Mouse (Mus musculus) ovary, postnatal 10 days (tissue): Measurements from ENCODE around the gene Htr1d.

ENCODE experiments used
- DNase-seq: peaks from one replicate; pipeline ENCODE4 v3.0.0; 2022; ENCODE audit warnings: low spot score

Htr1d gene

DNA sequence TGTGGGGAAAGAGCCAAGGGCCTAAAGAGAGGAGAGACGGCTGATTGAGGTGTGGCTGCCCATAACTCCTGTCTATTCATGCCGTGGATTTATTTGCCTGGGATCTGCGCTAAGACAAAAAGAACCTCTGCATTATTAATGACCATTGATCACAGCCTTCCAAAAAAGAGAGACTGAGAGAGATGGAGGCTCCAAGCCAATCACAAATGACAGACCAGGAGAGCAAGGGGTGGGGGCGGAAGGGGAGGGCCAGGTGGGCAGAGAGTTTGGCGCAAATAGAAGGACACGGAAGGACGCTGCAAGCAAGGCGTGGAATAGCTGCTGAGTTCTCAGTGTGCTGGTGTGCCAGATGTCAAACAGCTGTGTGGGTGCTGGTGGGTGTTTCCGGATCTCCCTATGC lies at the start of gene Htr1d:
Htr1d (plus strand) TSS at position 301 of the 400 bp plus-strand sequence.
- DNase-seq = no peak

DNA sequence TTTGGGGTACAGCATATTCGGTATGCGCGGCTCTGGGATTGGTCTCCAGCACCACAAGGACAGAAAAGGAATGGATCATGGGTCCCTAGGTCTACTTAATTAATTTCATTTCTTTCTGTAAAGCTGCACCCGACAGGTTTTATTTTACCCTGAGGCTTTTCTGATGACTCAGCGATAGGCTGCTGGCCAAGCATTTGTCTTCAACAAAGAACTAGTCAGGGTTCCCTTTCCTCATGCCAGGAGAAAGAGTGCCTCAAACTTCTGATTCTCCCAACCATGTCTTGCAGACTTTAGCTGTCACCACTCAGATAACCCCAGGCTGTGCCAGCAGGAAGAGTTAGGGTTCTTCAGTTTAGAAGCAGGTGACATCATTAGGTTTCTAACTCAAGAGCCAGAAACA lies 46.3 kb upstream of the Htr1d start:
- DNase-seq = no peak

DNA sequence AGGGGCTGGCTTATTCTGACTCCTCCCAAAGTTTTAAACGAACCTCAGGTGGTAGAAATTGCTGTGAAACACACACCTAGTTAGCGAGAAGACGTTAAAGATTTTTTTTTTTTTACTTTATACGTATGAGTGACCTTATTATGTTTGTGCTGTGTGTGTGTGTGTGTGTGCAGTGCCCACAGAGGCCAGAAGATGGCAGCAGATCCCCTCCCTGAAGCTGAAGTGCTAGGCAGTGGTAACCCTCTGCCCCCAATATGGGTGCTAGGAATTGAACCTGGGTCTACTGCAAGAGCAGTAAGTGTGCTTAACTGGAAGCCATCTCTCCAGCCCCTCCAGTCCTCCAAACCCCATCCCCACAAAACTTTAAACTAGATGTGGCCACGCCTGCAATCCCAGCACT lies 40.3 kb upstream of the Htr1d start:
- no peak for DNase-seq

GRCm38 (mm10) chr4:136383839-136384238 lies 39.5 kb upstream of the Htr1d start:
- no peak for DNase-seq

DNA sequence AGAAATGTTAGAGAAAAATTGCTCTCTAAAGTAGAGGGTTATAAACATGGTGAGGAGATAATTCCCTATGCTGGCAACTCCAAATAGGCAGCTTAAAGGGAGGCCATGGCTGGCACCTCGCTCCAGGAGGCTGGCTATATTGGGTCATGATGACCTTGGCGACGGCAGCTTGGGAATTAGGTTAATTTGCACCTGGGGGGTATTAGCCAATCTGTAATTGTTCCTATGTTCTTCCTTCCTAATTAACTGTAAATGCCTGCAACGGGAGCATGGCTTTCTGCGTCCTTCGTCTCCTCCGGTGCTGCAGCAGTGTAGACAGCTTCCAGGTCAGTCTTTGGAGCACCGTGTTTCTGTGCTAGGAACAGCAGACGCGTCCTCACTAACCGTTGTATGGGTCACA lies 36.1 kb upstream of the Htr1d start:
- no peak for DNase-seq

DNA sequence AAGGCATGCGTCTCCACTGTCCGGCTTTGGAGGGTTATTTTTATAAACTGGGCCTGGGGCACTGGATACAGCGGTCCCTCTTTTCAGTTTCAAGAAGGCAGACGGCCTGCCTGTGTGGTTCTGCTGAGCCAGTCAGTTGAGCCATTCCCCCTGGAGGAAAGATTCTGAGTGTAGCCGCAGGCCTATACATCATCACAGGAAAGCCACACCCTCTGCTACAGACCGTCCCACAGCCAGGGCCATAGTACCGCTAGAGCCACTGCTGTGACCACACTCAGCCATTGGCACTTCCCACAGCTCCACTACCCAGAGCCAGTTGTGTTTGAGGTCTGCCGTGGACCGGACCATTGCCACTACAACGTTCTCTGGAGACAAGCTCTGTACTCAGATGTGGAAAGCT lies 21.5 kb upstream of the Htr1d start:
- no peak for DNase-seq

GRCm38 (mm10) chr4:136407831-136408230 lies 15.5 kb upstream of the Htr1d start:
- no peak for DNase-seq

GRCm38 (mm10) chr4:136411995-136412765 lies 11.1 kb upstream of the Htr1d start:
- no peak for DNase-seq

DNA sequence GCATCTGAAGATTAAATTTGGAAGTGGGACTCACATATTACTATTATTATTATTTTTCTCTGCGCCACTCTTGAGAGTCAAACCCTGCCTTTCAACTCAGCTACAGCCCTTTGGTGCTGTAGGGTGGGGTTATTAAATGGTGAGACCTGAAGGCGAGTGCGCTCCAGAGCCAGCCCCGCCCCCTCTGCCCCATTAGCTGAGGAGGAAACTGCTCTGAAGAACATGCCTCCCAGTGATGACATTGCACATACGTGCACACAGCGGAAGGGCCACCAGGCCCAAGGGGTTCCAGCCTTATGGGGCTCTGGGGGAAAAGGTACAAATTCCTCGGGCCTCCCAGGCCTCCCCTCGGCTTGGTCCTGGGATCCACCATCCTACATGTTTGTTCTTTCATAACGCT lies 7.8 kb upstream of the Htr1d start:
- DNase-seq = no peak

DNA sequence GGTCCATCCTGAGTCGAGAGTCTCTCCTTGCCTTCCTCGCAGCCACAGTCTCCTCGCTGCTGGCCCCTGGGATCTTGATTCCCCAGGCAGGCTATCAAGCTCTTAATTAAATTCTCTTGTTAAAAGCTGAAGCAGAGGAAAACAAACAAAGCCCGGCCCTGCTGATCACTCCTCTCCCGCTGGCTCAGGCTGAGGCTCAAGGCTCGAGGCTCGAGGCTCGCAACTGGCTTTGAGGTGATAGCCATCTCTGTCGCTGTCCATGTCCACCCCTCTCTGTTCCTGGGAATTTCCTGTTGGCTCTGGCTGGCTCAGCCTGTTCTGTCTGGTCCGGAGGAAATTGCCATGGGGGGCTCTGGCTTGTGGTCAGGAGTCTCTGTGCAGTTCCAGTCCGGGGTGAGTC lies 4.4 kb upstream of the Htr1d start:
- no peak for DNase-seq

DNA sequence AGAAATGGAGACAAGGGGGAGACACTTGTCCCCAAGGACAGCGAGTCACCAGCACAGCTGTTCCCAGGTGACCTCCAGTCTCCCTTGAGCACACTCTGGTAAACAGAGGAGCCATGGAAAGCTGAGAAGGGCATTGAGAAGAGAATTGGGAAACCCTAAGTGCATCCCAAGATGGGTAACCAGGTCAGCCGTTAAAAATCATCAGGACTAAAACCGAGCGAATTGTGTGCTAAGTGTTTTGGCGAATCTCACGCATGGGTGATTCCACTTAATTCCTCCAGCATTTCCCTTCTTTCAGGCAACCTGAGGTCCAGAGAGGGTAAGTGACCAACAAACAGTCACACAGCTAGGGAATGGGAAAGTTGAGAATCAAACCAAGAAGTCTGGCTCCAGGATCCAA lies 3.9 kb upstream of the Htr1d start:
- no peak for DNase-seq

- DNase-seq = no peak
Measured at GRCm38 (mm10) chr4:136424120-136424999, 1.0 kb downstream of the Htr1d start.

DNA sequence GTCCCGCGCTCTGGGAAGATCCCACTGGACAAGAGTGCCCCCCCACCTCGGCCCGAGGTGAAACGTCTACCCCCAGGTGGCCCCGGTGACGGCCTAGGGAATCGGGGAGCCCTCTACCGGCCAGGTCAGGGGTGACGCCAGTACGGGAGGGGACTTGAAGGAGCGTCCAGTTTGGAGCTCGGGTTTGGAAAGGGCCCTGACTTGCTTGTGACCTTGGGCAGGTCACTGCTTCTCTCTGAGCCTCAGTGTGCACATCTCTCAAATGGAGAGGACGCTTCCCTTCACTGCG lies 1.6 kb downstream of the Htr1d start:
- DNase-seq = no peak

- DNase-seq = no peak
Measured at GRCm38 (mm10) chr4:136430609-136431375, 7.5 kb downstream of the Htr1d start.

DNA sequence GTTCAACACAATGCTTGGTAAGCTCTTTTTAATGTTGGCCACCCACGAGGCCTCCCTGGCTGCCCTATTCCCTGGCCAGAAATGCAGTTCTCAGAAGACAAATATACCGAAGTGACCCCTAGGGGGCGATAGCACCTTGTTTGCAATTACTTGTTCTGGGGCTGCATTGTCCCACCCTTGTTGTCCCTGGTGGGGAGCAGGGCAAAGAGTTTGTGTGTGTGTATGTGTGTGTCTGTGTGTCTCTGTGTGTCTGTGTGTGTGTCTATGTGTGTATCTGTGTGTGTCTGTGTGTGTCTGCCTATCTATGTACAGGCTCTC lies 8.0 kb downstream of the Htr1d start:
- peak; percentile 36 for DNase-seq

DNA sequence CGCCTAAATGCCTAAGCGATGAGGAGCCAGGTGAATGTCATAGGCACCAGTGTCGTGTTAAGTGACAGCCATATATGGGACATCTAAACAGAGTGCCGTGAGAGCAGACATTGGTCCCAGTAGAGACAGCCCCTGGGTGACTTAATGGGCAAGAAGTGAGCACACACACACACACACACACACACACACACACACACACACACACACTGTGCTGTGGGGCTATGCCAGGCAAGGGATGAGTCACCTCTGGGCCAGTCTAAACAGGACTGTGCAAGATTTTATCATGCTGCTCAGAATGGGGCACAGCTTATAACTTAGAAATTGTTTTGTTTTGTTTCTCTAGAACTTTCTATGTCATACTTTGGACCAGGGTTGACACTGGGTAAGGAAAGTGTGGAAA lies 10.7 kb downstream of the Htr1d start:
- DNase-seq = no peak

- no peak for DNase-seq
Measured at GRCm38 (mm10) chr4:136439106-136439505, 15.8 kb downstream of the Htr1d start.

DNA sequence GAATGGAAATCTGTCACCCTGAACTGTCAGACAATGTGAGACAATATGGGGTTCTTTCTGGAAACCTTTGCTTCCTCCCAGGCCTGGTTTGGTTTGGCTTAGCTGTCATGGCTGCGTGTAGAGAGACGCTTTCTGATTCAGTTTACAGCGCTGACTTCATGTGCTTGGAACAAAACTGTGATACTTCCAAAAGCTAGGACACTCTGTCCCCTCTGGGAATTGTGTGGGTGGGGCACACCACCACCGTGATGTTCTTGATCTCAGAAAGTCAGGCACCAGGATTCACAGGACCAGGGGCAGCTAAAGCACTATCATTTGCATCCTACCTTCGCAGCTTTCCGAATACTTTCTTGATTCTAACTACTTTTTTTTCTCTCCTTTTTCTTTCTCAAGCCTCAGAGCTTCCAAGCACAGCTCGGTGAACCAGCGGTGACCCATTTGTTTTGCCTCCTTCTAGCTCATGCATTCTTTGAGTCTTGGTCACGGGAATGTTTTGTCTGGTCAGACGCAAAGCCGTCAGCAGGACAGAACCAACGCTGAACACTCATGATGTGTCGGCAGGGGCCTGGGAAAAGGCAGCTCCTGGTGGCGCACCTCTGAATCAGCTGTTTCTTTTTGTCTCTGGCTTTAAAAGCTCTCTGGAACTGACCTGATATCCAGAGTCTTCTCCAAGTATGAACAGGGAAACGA lies 18.2 kb downstream of the Htr1d start:
- DNase-seq = no peak

DNA sequence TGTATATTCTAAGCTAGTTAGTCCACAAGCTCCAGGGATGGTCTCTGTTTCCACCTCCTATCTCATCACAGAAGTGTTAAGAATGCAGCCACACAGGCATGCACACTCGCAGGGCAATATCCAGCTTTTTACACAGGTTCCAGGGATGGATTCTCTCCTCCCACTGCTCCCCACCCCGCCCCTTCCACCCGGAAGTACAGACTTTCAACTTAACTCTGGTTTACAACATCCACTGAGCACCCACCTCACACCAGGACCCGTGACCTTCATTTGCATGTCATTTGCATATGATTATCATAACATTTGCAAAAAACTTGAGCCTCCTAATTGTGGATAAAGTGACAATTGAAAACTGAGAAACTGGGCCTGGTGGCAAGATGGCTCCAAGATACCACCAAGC lies 21.2 kb downstream of the Htr1d start:
- no peak for DNase-seq

DNA sequence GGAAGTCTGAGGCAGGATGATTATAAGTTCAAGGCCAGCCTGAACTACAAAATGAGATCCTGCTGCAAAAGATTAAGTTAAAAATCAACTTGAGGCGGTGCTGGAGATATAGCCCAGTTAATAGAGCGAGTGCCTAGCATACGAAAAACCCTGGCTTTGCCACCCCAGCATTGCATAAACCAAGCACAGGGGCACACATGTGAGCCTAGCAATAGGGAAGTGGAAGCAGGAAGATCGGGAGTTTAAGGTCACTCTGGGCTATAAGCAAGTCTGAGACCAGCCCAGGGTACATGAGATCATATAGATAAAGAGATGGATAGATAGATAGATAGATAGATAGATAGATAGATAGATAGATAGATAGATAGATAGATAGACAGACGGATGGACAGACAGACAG lies 26.5 kb downstream of the Htr1d start:
- DNase-seq = no peak

DNA sequence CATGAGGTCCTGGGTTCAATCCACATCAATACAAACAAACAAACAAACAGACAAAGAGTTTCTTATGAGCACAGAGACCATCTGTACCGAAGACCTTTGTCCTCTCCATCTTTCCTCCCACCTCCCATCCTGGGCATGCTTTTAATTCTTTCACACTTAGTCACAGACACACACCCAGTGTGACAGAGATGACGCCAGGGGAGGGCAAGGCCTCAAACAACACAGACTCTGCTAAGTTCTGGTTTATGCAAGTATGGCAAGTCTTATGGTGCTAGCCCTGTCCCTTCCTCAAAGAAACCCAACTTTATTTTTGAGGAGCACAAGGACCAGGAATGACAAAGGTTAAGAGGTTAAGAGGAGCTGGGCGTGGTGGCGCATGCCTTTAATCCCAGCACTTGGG lies 26.9 kb downstream of the Htr1d start:
- no peak for DNase-seq

- DNase-seq = no peak
Measured at GRCm38 (mm10) chr4:136451564-136451963, 28.2 kb downstream of the Htr1d start.
